Mouse (Mus musculus) erythroblast, adult 5-6 weeks (primary cell): ENCODE results near the gene Flrt1. TPM values are rescaled to one million over a fixed set of nuclear protein-coding genes. Genes with fewer than 3 reads are reported as not detected.
A peak's percentile ranks its signal among the peaks of the same experiment; 100 is the strongest.

Experiments
- ATAC-seq: replicated peaks from 2 replicates; pipeline ENCODE4 v1.8.0; 2016; ENCODE audit warnings: moderate number of reproducible peaks, mild to moderate bottlenecking, moderate TSS enrichment, inconsistent platforms; ENCODE audit not compliant: poor library complexity, low FRiP score, severe bottlenecking
- total RNA-seq, 2 experiments: library from RNA; stranded (forward) in 1 of 2; stranded (reverse) in 1 of 2; fragments of 150-400 nt in 1 of 2; fragments of 200-764, 138-1000 nt in 1 of 2; gene quantifications; 2 replicates each; pipeline versions ENCODE4 v1.2.3 to v1.2.4; 2015 to 2017; ENCODE audit warnings: low replicate concordance in 2 of 2

The Flrt1 gene
- total RNA-seq (2015; ENCODE audit: low replicate concordance) = not detected in 2 replicates
- not detected in 2 replicates for total RNA-seq (2017; ENCODE audit: low replicate concordance)

DNA sequence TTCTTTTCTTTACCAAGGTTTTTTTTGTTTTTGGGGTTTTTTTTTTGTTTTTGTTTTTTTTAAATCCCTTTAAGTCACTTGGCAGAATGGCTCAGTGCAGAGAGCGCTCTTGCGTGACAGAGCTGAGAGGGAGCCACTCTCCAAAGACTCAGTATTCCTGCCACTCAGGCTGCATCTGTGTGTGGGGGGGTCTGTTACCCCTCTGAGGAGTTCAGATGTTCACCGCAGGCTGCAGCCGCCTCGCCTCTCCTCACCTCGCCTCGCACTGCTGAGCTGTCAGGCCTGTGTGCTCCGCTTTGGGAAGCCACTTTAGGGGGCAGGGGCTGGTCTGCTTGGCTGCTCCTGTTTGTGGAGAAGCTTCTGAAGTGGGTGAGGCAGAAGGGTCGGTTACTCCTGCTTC, at the start of gene Flrt1:
Flrt1 (minus strand) TSS at position 186 of the 400 bp plus-strand sequence.
- no peak for ATAC-seq

DNA sequence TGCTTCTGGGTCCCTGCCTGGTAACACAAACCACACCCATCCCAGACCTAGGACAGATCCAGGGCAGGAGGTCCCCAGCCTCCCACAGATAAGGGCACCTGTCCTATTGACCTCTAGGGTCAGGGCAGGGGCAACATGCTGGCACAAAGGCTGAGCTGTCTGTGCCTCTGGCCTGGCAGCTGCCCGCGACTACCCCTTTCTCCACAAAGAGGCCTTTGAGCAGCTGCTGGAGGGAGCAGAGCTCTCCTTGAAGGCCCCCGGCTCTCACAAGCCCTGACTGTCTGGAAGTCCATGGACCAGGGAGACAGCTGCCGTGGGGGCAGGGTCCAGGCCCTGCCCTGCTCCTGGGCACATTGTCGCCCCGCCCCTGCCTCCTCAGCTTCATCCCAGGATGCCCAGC, 49.7 kb upstream of the Flrt1 start:
- 0 out of 2 replicates have a peak, but pooled peaks have one; percentile 16 for ATAC-seq

DNA sequence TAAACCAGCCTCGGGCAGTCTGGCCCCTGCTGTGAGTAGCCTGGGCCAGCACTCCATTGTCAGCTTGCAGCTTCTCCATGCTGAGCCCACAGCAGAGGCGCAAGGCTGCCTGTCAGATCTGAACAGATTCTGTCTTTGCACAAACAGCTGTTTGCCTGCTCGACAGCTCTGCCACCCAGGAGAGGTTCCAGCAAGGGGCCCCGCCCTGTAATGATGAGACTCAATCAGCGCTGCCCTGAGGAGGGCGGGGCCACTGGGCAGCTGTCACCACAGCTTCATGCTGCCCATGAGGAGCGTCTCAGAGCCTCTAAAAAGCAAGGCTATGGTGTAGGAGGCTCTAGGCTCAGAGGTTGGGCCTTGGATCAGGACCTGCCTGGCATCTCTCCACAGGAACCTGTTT, 47.7 kb upstream of the Flrt1 start:
- ATAC-seq = no peak

DNA sequence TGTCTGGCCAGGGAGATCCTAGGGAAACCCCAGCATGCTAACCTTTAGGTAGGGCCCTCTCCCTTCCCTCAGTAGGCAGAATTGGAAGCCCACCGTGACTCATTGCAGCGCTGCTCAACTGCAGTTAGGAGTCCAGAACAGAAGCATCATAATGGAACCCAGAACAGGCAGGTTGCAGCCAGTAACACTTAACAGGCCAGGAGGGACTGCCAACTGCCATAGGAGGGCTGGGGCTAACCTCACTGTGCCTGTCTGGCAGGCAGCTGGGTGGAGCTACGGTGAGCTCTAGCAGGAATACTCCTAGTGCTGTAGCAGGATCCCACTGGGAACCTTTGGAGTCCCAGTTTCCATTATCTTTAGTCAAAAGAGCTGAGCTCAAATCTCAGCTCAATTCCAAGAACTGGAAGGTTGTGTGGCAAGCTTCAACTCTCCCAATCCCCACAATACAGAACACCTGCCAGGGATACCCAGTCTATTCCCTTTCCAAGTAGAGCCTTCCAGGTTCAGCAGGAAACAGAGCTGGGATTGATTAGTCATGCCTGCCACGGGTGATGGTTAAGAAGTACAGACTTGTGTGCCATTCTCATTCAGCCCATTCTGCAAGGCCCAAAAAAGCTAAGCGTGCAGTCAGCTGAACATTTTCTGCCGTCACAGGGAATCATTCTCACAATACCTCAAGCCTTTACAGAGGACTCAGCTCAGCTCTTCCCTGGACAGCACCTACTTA, 46.6 kb upstream of the Flrt1 start:
- no peak for ATAC-seq

DNA sequence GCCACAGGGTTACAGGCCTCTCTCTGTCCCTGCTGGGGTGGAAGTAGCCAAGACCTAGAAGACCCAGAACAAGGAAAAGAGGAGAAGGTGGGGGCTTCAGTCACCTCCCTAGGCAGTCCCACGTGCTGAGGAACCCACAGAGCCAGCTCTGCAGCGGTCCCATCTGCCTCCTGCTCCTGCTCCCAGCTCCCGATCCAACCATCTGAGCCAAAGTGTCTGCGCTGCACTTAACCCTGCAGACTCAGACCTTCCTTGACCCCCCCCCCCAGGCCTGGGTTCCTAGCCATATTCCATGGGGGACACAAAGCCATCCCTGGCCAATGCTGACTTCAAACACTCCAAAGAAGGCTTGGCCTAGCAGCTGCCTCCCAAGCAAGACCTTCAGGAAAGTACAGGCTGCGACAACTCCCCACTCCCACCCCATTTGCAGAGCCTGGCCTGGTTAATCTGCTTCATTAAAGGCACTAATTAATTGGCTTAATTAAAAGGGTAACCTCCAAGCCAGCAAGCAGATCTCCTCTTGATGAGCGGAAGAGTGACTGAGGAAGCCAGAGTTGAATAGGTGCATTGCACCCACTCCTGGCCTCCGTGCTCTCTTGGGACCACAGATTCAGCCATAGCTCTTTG, 45.9 kb upstream of the Flrt1 start:
- no peak for ATAC-seq

DNA sequence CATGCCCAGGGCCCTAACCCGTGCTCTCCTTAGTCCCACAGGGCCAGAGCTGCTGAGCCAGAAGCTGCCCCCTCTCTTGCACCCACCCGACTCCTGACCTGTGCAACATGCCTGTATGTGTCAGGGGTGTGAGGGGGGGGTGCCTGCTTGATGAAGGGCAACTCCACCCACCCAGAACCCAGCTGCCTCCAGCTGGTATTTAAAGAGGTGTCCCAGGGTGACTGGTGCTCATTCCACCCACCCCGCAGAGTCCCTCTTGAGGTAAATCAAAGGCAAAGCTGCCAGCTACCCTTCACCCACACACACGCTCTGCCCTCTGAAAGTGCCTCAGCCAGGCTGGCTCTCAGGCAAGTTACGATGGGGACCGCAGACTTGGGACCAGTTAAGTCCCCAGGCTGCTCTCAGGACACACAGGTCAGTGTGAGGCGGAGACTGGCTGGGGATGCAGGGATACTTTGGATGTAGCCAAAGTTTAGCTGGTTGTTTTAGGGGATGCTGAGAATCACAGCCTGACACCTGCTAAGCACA, 43.7 kb upstream of the Flrt1 start:
- ATAC-seq = no peak

DNA sequence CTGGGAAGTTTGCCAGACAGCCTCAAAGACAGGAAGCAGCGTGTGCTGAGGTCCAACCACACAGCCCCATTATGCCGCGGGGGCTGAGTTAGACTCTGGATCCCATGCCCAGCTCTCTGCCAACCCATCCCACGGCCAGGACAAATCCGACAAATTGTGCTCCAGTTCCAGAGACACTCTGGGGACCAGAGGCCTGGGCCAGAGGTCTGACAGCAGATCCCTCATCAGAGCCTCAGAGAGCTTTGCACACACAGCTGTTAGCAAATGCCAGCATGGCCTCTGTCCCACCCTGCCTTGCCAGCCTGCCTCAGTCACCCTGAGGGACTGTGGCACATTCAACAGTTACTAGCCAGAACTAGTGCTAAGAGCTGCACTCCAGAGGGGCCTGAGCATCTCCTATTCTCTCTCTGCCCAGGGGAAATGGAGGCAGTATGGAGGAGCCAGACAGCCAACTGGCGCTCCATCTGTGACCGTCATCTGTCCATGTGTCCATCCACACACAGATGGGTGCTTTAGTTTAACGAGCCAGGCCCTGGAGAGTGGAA, 43.1 kb upstream of the Flrt1 start:
- ATAC-seq = no peak

DNA sequence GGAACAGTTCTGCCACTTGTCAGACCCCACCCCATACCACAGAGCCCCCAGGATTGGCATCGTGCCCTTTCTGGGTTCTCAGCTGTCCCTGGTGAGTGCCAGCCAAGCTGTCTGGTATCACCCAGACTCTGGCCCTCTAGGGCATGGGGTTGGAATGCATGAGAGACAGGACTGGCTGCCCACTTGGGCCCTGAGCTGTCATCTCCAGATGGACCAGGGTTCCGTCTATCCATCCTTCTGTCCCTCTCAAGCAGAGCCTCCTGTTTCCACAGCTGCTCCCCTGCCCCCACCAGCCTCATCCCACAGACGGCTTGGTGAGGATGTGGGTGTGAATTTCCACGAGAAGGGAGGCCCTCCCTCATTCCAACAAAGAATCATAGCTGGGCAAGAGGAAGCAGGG, 42.6 kb upstream of the Flrt1 start:
- no peak for ATAC-seq

DNA sequence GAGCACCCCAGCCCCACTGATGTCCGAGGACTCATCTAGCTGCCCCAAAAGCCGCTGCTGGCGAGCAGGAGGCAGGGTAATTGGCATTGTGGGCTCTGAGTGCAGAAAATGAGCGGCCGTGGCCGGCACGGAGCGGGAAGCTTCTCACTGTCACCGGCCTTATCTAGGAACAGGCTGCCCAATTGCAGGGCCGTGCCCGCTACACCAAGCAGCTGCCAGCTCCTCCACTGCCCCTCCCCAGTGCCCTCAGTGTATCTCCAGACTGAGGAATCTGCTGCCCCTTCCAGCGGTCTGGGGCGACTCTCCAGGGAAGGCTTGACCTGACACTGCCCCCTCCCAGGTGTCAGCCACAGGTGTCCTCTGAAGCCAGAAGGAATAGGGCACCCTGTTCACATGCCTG, 40.8 kb upstream of the Flrt1 start:
- ATAC-seq = no peak

DNA sequence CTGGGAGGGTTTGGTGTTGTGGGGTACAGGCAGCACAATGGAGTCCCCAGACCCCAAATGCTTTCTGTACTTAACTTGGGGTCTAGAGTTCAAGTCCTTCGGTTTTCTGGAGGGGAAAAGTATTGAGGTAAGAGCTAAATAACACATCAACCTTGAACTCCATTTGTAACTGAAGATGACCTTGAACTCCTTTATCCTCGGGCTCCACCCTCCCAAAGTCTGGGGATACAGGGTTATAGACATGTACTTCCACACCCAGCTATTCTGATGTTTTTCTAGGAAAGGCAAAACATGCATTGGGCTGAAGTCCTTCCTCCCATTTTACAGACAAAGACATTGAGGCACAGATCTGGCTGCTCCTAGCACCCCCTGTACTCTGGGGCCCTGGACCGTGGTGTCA, 38.9 kb upstream of the Flrt1 start:
- no peak for ATAC-seq

DNA sequence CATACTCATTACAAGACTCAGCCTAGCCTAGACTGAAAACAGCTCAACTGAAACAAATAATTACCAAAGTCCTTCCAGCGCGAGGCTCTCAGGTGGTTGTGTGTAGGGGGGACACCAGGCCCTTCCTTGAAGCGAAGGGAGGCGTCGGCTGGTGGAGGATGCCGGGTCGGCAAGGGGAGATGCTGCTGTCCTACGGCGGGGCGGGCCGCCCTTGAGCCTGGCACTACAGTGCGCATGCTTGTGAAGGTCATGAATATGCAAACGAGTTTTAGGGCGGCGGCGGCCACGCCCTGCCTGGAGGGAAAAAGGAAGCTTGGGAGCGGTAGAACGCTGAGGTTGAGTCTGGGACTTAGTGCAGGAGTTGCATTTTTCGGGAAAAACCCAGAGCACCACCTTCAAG, 38.3 kb upstream of the Flrt1 start:
- ATAC-seq = 0 out of 2 replicates have a peak, but pooled peaks have one; percentile 38

DNA sequence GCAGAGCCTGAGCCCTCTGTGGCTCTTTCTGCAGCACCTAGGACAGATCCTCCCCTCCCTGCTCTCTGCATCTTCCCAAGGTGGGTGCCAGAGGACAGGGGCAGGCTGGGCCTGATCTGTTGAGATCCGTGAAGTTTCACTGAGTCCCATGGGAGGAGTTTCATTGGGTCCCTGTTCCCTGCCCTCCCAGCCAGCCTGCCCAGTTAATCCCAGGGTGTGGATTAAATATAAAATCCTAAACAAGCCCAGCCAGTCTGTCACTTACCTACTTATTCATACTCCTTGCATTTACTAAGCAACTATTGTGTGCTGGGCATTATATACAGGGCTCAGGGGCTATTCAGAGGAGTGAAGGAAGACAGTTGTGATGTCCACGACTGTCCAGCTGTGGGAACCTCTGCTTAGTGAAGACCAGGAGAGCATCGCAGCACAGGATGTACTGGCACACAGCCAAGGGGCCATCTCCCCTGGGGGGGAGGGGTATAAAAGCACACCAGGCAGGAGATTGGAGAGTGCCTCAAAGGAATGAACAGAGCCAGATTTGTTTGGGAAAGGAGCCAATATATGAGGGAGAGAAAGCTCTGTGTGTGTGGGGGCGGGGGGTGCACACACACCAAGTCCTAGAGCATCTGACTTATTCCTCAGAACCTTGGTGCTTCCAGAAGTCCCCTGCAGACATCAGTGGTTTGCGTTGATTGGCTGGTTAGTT, 36.8 kb upstream of the Flrt1 start:
- no peak for ATAC-seq

DNA sequence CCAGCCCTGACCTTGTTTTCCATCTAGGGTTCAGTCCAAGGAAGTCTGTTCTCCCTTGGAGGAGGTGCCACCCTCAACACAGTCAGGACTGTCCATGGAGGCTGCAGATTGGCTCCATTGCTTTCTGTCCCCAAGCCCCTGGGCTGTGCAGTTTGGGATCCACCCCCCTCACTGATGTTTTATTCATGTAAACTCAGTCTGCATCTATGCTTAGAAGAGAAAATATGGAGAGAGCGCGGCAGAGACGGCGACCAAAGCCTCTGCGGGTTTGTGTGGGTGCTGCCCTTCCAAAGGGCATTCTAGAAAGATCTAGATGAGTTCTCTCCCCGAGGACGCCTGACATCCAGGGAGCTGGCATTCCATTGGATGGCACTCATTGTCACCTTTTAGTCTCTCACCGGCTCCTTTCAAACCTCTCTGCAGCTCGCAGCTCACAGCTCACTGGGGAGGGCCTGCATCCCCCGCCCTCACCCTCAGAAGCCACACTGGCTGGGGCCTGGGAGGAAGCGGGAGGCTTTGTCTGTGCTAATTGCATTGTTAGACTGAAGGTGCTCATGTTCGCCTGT, 35.4 kb upstream of the Flrt1 start:
- no peak for ATAC-seq

DNA sequence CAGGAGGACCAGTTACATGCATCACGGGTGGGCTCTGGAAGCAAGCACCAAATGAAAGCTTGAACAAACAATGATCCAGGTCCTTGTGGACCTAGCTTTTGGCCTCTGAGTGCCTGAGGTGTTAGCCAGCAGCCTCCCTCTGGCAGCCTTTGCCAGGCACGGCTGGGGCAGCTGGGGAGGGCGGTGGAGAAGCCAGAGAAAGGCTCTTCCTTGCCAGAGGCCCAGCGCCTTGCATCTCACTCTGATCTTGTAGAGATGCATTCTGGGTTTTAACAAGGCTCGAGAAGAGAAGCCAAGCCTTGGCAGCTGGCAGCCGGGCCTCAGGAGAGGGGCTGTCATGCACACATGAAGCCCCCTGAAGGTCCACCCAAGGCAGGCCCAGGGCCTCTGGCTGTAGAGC, 34.8 kb upstream of the Flrt1 start:
- ATAC-seq = no peak

DNA sequence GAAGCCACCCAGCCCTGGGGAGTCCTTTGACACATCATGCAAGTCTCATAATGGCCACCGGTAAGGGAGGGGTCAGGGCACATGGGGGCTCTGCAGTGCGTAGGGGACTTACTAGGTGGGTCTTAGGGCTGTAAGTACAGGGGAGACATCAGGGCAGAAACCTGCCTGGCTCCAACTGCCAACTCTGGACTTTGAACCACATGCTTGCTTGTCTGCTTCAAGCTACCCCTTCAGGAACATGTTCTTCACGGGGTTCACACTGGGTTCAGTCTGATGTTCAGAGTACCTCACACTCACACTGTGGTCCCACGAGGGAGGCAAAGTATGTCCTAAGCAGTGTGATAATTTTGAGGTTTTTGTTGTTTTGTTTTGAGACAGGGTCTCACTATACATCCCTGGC, 33.8 kb upstream of the Flrt1 start:
- no peak for ATAC-seq

DNA sequence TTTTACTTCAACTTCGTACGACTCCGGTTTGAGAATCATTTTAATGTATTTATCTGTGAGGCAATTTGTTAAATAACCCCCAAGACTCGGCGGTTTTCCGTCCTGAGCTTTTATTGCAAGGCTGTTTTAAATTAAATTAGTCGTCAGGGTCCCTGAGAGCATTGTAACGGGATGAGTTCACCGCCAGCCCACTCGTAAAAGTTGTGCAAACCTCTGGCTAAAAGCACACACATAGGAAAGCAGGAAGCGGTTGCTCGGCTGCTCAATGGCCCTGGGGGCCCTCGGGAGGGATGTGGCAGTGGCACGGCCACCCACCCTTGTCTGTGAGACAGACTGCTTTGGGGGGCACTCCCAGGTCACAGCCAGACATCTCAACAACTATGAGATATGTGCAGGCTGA, 32.8 kb upstream of the Flrt1 start:
- ATAC-seq = no peak

DNA sequence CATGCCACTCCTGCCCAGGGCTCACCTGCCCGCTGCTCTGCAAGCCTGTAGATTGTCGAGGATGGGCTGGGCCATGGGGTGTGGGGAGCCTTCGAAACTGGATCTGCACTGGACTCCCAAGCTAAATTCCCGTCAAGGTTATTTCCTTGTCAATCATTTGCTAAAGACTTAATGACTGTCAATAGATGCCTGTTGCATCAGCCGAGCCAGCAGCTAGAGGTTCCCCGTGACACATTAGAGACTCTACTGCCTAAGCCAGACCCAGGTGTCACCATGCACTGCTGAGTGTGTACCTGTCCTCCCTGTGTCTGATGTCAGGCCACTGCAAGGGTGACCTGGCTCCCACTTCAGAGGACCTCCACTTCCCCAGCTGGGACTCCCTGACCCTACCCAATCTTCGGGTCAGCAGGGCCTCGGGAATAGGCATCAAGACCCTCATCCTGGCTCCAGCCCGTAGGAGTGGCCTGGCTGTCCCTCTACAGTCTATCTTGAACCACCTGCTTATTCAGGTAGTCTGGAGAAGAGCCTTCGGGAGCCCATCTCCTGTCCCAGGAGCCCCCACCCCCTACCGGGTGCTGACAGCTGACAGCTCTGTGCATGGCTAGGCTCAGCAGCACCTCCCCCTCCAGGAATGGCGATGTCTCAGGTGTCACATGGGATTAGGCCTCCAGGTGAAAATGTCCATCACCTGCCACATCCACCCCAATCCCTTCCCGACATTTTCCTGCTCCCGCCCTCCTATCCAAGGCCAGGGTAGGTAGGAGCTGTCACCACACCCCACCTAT, 31.4 kb upstream of the Flrt1 start:
- no peak for ATAC-seq

DNA sequence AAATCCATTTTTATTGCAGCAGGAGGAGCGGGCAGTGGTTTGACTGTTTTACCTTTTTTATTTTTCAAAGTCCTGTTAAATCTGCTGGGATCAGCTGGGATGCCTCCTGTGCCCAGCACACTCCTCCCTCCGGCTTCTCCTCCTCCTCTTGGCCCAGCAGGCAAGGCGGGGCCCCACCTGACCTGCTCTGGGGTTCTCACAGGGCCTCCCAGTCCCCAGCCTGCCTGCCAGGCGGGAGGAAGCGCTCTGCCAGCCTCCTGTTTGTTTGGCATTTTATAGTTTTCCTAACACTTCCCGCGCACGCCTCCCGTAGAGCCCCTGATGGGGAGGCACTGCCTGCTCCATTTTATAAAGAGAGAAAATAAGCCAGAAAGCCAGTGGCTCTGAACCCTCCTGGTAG, 30.5 kb upstream of the Flrt1 start:
- no peak for ATAC-seq

DNA sequence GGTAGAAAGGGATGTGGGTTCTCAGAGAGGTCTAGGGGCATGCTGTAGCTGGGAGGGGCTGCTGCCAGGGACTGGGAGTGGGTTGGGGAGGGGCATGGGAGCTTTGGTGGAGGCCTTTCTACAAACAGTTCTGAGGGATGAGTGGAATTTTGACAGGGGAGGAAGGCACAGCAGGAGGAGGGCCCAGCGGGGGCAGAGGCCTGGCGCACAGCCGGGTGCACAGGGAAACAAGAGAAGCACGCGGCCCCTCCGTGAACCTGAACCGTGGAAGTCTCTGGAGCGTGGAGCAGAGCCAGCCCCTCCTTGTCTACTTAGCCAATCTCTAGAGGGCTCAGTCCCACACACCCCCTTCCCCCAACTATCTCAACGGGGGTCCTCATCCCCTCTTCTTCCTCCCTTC, 30.0 kb upstream of the Flrt1 start:
- no peak for ATAC-seq
